Mouse (Mus musculus) lung, adult 2 months (tissue): Measurements from ENCODE around the gene Espl1.

Experiments
- CTCF ChIP-seq: fragments of 200-500 bp; IDR thresholded peaks from 2 replicates; pipeline ENCODE4 v1.5.1; 2011; ENCODE audit warnings: mild to moderate bottlenecking, low read length, control low read depth; ENCODE audit not compliant: insufficient read depth
- POLR2A ChIP-seq: fragments of 200-500 bp; IDR thresholded peaks from 2 replicates; pipeline ENCODE4 v1.6.1; 2011; ENCODE audit warnings: low read depth, mild to moderate bottlenecking, control low read depth, low read length, borderline replicate concordance; ENCODE audit errors: extremely low read depth

DNA sequence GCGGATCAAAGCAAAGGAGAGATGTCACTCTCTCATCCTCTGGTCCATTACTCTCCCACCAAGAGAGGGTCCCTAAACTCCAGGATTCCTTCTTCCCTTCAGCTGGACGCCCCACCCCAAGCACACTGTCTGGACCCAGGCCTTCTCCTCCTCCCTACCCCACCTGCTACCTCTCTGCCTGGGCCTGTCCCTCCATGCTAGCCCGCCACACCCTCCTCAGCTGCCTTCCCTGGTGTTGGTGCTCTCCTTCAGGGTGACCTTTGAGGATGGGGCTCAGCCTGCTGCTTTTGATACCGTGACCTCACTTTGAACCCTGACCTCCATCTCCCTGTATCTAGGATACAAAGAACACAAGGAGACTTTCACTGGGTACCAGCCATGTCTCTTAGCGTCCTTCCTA, 45.5 kb upstream of the Espl1 start:
- TF ChIP-seq CTCF (no peak), POLR2A (no peak)
